Mouse (Mus musculus): ENCODE results near the gene Dot1l. TPM values are rescaled to one million over a fixed set of nuclear protein-coding genes. Genes with fewer than 3 reads are reported as not detected.
"Not testable (repeated sequence)": the region's sequence is repeated elsewhere in the genome, so short reads cannot be mapped to it uniquely, and the experiment has no call there.

The Dot1l gene
- polyA plus RNA-seq, 1 experiment from 2014 or later: 27.3 TPM

GRCm38 (mm10) chr10:80810084-80810483, 55.1 kb downstream of the Dot1l start:
- H3K36me3 ChIP-seq (ENCODE audit: control insufficient read depth, insufficient read depth, low read length): no peaks in the 10 kb centered on the region; the same call in 1 of the 2 replicates
- ATAC-seq (ENCODE audit: low read depth): no peak
- WGBS: 4% methylated on average over 20 of the region's 20 CpGs
- H3K4me3 ChIP-seq (ENCODE audit: low read depth, low read length): no peak overlapping the region
- peaks cover 17% of the 10 kb centered on the region for H3K4me1 ChIP-seq (ENCODE audit: control insufficient read depth, insufficient read depth, low read length)
- H3K27ac ChIP-seq (ENCODE audit: low read depth, low read length): no peak overlapping the region
- no peak overlapping the region for H3K4me2 ChIP-seq (ENCODE audit: low read depth, low read length)
- H3K27me3 ChIP-seq (ENCODE audit: control insufficient read depth, insufficient read depth, low read length): peaks cover 8% of the 10 kb centered on the region
- no peaks in the 10 kb centered on the region for H3K9me3 ChIP-seq (ENCODE audit: control insufficient read depth, low read length)
- H3K9ac ChIP-seq (replicated peaks; ENCODE audit: low read depth, low read length): no peak overlapping the region

- Histone ChIP-seq H3K27me3 (ENCODE audit: control insufficient read depth, insufficient read depth, low read length) (peaks cover 8% of the 10 kb centered on the region), H3K27ac (ENCODE audit: low read depth, low read length) (no peak overlapping the region), H3K4me3 (ENCODE audit: low read depth, low read length) (no peak overlapping the region), H3K36me3 (ENCODE audit: control insufficient read depth, insufficient read depth, low read length) (no peaks in the 10 kb centered on the region), H3K4me1 (ENCODE audit: control insufficient read depth, insufficient read depth, low read length) (peaks cover 8% of the 10 kb centered on the region), H3K9me3 (ENCODE audit: control insufficient read depth, low read length) (no peaks in the 10 kb centered on the region), H3K4me2 (ENCODE audit: low read depth, low read length) (no peak overlapping the region), H3K9ac (replicated peaks; ENCODE audit: low read depth, low read length) (no peak overlapping the region)
- WGBS: 63% methylated on average over 5 of the region's 5 CpGs
- ATAC-seq (ENCODE audit: low read depth): no peak
These were observed 57.5 kb downstream of the Dot1l start for GRCm38 (mm10) chr10:80812391-80813041.

GRCm38 (mm10) chr10:80813366-80813765, 58.4 kb downstream of the Dot1l start, which contains the start of gene Jsrp1:
TSS of gene Jsrp1 (minus strand) at chr10:80813498.
- no peak for ATAC-seq (ENCODE audit: low read depth)
- Histone ChIP-seq H3K27me3 (ENCODE audit: control insufficient read depth, insufficient read depth, low read length) (peaks cover 8% of the 10 kb centered on the region), H3K4me1 (ENCODE audit: control insufficient read depth, insufficient read depth, low read length) (peaks cover 7% of the 10 kb centered on the region; the same call in 1 of the 2 replicates), H3K4me3 (ENCODE audit: low read depth, low read length) (no peak within 1 kb of the TSS), H3K9ac (replicated peaks; ENCODE audit: low read depth, low read length) (no peak within 1 kb of the TSS), H3K27ac (ENCODE audit: low read depth, low read length) (no peak within 1 kb of the TSS), H3K4me2 (ENCODE audit: low read depth, low read length) (no peak within 1 kb of the TSS), H3K36me3 (ENCODE audit: control insufficient read depth, insufficient read depth, low read length) (no peaks in the 10 kb centered on the region), H3K9me3 (ENCODE audit: control insufficient read depth, low read length) (no peaks in the 10 kb centered on the region)
- WGBS: 82% methylated on average over 4 of the region's 4 CpGs

GRCm38 (mm10) chr10:80814800-80815199, 59.8 kb downstream of the Dot1l start:
- WGBS: 67% methylated on average over 7 of the region's 7 CpGs
- ATAC-seq (ENCODE audit: low read depth): no peak
- H3K36me3 ChIP-seq (ENCODE audit: control insufficient read depth, insufficient read depth, low read length): no peaks in the 10 kb centered on the region
- H3K9ac ChIP-seq (replicated peaks; ENCODE audit: low read depth, low read length): no peak overlapping the region
- H3K4me1 ChIP-seq (ENCODE audit: control insufficient read depth, insufficient read depth, low read length): no peaks in the 10 kb centered on the region
- no peak overlapping the region for H3K4me3 ChIP-seq (ENCODE audit: low read depth, low read length)
- no peak overlapping the region for H3K4me2 ChIP-seq (ENCODE audit: low read depth, low read length)
- H3K9me3 ChIP-seq (ENCODE audit: control insufficient read depth, low read length): no peaks in the 10 kb centered on the region
- no peak overlapping the region for H3K27ac ChIP-seq (ENCODE audit: low read depth, low read length)
- peaks cover 5% of the 10 kb centered on the region; the same call in 1 of the 2 replicates for H3K27me3 ChIP-seq (ENCODE audit: control insufficient read depth, insufficient read depth, low read length)

- not testable (repeated sequence) for H3K9me3 ChIP-seq (ENCODE audit: control insufficient read depth, low read length); H3K4me2 ChIP-seq (ENCODE audit: low read depth, low read length); H3K9ac ChIP-seq (replicated peaks; ENCODE audit: low read depth, low read length); H3K36me3 ChIP-seq (ENCODE audit: control insufficient read depth, insufficient read depth, low read length); H3K4me3 ChIP-seq (ENCODE audit: low read depth, low read length); H3K27ac ChIP-seq (ENCODE audit: low read depth, low read length); H3K27me3 ChIP-seq (ENCODE audit: control insufficient read depth, insufficient read depth, low read length); H3K4me1 ChIP-seq (ENCODE audit: control insufficient read depth, insufficient read depth, low read length); ATAC-seq (ENCODE audit: low read depth)
- 82% methylated on average over 3 of the region's 3 CpGs for WGBS
These were observed 61.3 kb downstream of the Dot1l start for GRCm38 (mm10) chr10:80816303-80816702.

- Histone ChIP-seq H3K36me3 (ENCODE audit: control insufficient read depth, insufficient read depth, low read length) (no peaks in the 10 kb centered on the region), H3K27me3 (ENCODE audit: control insufficient read depth, insufficient read depth, low read length) (no peaks in the 10 kb centered on the region), H3K27ac (ENCODE audit: low read depth, low read length) (no peak overlapping the region), H3K4me1 (ENCODE audit: control insufficient read depth, insufficient read depth, low read length) (no peaks in the 10 kb centered on the region), H3K4me2 (ENCODE audit: low read depth, low read length) (no peak overlapping the region), H3K4me3 (ENCODE audit: low read depth, low read length) (no peak overlapping the region), H3K9ac (replicated peaks; ENCODE audit: low read depth, low read length) (no peak overlapping the region), H3K9me3 (ENCODE audit: control insufficient read depth, low read length) (no peaks in the 10 kb centered on the region)
- 68% methylated on average over 2 of the region's 2 CpGs for WGBS
- ATAC-seq (ENCODE audit: low read depth): no peak
These were observed 62.2 kb downstream of the Dot1l start for GRCm38 (mm10) chr10:80817164-80817563.

GRCm38 (mm10) chr10:80817955-80818354, 62.9 kb downstream of the Dot1l start:
- H3K27me3 ChIP-seq (ENCODE audit: control insufficient read depth, insufficient read depth, low read length); ATAC-seq (ENCODE audit: low read depth); H3K27ac ChIP-seq (ENCODE audit: low read depth, low read length); H3K4me1 ChIP-seq (ENCODE audit: control insufficient read depth, insufficient read depth, low read length); H3K4me2 ChIP-seq (ENCODE audit: low read depth, low read length); H3K9ac ChIP-seq (replicated peaks; ENCODE audit: low read depth, low read length); H3K9me3 ChIP-seq (ENCODE audit: control insufficient read depth, low read length); H3K4me3 ChIP-seq (ENCODE audit: low read depth, low read length); H3K36me3 ChIP-seq (ENCODE audit: control insufficient read depth, insufficient read depth, low read length): not testable (repeated sequence)
- WGBS: 84% methylated on average over 7 of the region's 7 CpGs

- 0 out of 2 replicates have a peak overlapping the region, but pooled peaks have one; percentile 11 for H3K9ac ChIP-seq (replicated peaks; ENCODE audit: low read depth, low read length)
- no peaks in the 10 kb centered on the region for H3K27me3 ChIP-seq (ENCODE audit: control insufficient read depth, insufficient read depth, low read length)
- no peak overlapping the region for H3K4me2 ChIP-seq (ENCODE audit: low read depth, low read length)
- H3K27ac ChIP-seq (ENCODE audit: low read depth, low read length): no peak overlapping the region
- H3K9me3 ChIP-seq (ENCODE audit: control insufficient read depth, low read length): no peaks in the 10 kb centered on the region
- no peaks in the 10 kb centered on the region for H3K4me1 ChIP-seq (ENCODE audit: control insufficient read depth, insufficient read depth, low read length)
- H3K36me3 ChIP-seq (ENCODE audit: control insufficient read depth, insufficient read depth, low read length): no peaks in the 10 kb centered on the region
- no peak overlapping the region for H3K4me3 ChIP-seq (ENCODE audit: low read depth, low read length)
- no peak for ATAC-seq (ENCODE audit: low read depth)
- whole genome bisulfite sequencing: 62% methylated on average over 6 of the region's 6 CpGs
These were observed 63.7 kb downstream of the Dot1l start for GRCm38 (mm10) chr10:80818599-80819281.

GRCm38 (mm10) chr10:80819406-80819805, 64.4 kb downstream of the Dot1l start:
- Histone ChIP-seq H3K9me3 (ENCODE audit: control insufficient read depth, low read length) (no peaks in the 10 kb centered on the region), H3K4me1 (ENCODE audit: control insufficient read depth, insufficient read depth, low read length) (no peaks in the 10 kb centered on the region), H3K27ac (ENCODE audit: low read depth, low read length) (no peak overlapping the region), H3K4me2 (ENCODE audit: low read depth, low read length) (no peak overlapping the region), H3K4me3 (ENCODE audit: low read depth, low read length) (no peak overlapping the region), H3K36me3 (ENCODE audit: control insufficient read depth, insufficient read depth, low read length) (no peaks in the 10 kb centered on the region), H3K9ac (replicated peaks; ENCODE audit: low read depth, low read length) (no peak overlapping the region), H3K27me3 (ENCODE audit: control insufficient read depth, insufficient read depth, low read length) (no peaks in the 10 kb centered on the region)
- no peak for ATAC-seq (ENCODE audit: low read depth)
- WGBS: 66% methylated on average over 3 of the region's 3 CpGs
